In genomic region chr3:96707903-96708683, GRCm38 (mm10) we compare ENCODE assay signal across 8 mouse cellular contexts. TPM values are rescaled to one million over a fixed set of nuclear protein-coding genes. Genes with fewer than 3 reads are reported as not detected.
DNase-seq lines count a peak whose midpoint lies in the region; ATAC-seq and TF ChIP-seq lines count a peak whose summit lies in the region.

Gene Nudt17, minus strand, starts transcription at chr3:96708562.

- H3K9me3 ChIP-seq in embryonic facial prominence, embryonic 13.5 days, result no peaks in the 10 kb centered on the region
- no peaks in the 10 kb centered on the region for H3K9me3 ChIP-seq in limb, embryonic 14.5 days (ENCODE audit: control insufficient read depth, low read length)
- H3K9me3 ChIP-seq in midbrain, embryonic 16.5 days (replicated peaks; ENCODE audit: control insufficient read depth, low read length, poor library complexity, severe bottlenecking), result no peaks in the 10 kb centered on the region

- peak; percentile 65 for DNase-seq in 416B (ENCODE audit: low read depth)
- DNase-seq in adrenal gland, postnatal 36 days, result peak; percentile 88 to 94
- peak; percentile 78 for DNase-seq in heart, adult 8-10 months (ENCODE audit: low spot score)
- DNase-seq in kidney, adult 8-10 months, result peak; percentile 60 to 78
- DNase-seq in limb, embryonic 14.5 days (ENCODE audit: low spot score), result peak; percentile 81
- DNase-seq in spleen, adult 18-20 months, result peak; percentile 52 to 86

- TF ChIP-seq POLR2A in limb, embryonic 14.5 days (IDR thresholded peaks at IDR 0.05; ENCODE audit: borderline replicate concordance, extremely low read depth, insufficient read depth, insufficient read length), result 0 out of 2 replicates have a peak, but pooled peaks have one; percentile 29

- peak within 1 kb of the TSS; percentile 82 for H3K9ac ChIP-seq in embryonic facial prominence, embryonic 13.5 days
- H3K9ac ChIP-seq in limb, embryonic 14.5 days (ENCODE audit: low read depth, low read length, severe bottlenecking), result peak within 1 kb of the TSS; percentile 72
- peak within 1 kb of the TSS; percentile 71 for H3K9ac ChIP-seq in midbrain, embryonic 16.5 days (ENCODE audit: low read depth, low read length)

- H3K4me1 ChIP-seq in embryonic facial prominence, embryonic 13.5 days, result peaks cover 7% of the 10 kb centered on the region; the same call in 1 of the 2 replicates
- no peaks in the 10 kb centered on the region; the same call in 1 of the 2 replicates for H3K4me1 ChIP-seq in limb, embryonic 14.5 days (ENCODE audit: control insufficient read depth, insufficient read depth, low read length)
- H3K4me1 ChIP-seq in midbrain, embryonic 16.5 days (ENCODE audit: control insufficient read depth, insufficient read depth, low read length), result peaks cover 2% of the 10 kb centered on the region; the same call in 1 of the 2 replicates

- H3K27me3 ChIP-seq in embryonic facial prominence, embryonic 13.5 days, result peaks cover 5% of the 10 kb centered on the region; the same call in 1 of the 2 replicates
- H3K27me3 ChIP-seq in limb, embryonic 14.5 days (ENCODE audit: control insufficient read depth, insufficient read depth, low read length), result no peaks in the 10 kb centered on the region
- no peaks in the 10 kb centered on the region for H3K27me3 ChIP-seq in midbrain, embryonic 16.5 days (ENCODE audit: control insufficient read depth, insufficient read depth, low read depth, low read length)

- 5% methylated on average over 42 of the region's 42 CpGs for WGBS in embryonic facial prominence, embryonic 13.5 days
- 5% methylated on average over 40 of the region's 42 CpGs for WGBS in limb, embryonic 14.5 days
- WGBS in midbrain, embryonic 16.5 days, result 4% methylated on average over 42 of the region's 42 CpGs

- ATAC-seq in embryonic facial prominence, embryonic 13.5 days (ENCODE audit: insufficient number of reproducible peaks, insufficient read depth, low FRiP score, low TSS enrichment, low read depth), result peak; percentile 59; the same call in 1 of the 2 replicates
- peak; percentile 89 for ATAC-seq in limb, embryonic 14.5 days (ENCODE audit: low FRiP score, low read depth)
- peak; percentile 93 for ATAC-seq in midbrain, embryonic 16.5 days

- peak within 1 kb of the TSS; percentile 58 for H3K4me3 ChIP-seq in embryonic facial prominence, embryonic 13.5 days
- H3K4me3 ChIP-seq in limb, embryonic 14.5 days (replicated peaks; ENCODE audit: low read length), result peak within 1 kb of the TSS; percentile 51
- H3K4me3 ChIP-seq in midbrain, embryonic 16.5 days (ENCODE audit: low read depth, low read length), result peak within 1 kb of the TSS; percentile 45

- H3K4me2 ChIP-seq in embryonic facial prominence, embryonic 13.5 days, result peak within 1 kb of the TSS; percentile 93
- peak within 1 kb of the TSS; percentile 95 for H3K4me2 ChIP-seq in limb, embryonic 14.5 days (replicated peaks; ENCODE audit: low read depth, low read length, severe bottlenecking)
- H3K4me2 ChIP-seq in midbrain, embryonic 16.5 days (ENCODE audit: low read length), result peak within 1 kb of the TSS; percentile 74

- H3K36me3 ChIP-seq in embryonic facial prominence, embryonic 13.5 days, result peaks cover 62% of the 10 kb centered on the region
- peaks cover 56% of the 10 kb centered on the region for H3K36me3 ChIP-seq in limb, embryonic 14.5 days (ENCODE audit: control insufficient read depth, insufficient read depth, low read length)
- peaks cover 17% of the 10 kb centered on the region for H3K36me3 ChIP-seq in midbrain, embryonic 16.5 days (ENCODE audit: control insufficient read depth, insufficient read depth, low read length)

- H3K27ac ChIP-seq in embryonic facial prominence, embryonic 13.5 days, result no peak within 1 kb of the TSS; the same call in 1 of the 2 replicates
- no peak within 1 kb of the TSS for H3K27ac ChIP-seq in limb, embryonic 14.5 days (replicated peaks; ENCODE audit: low read depth, low read length)
- H3K27ac ChIP-seq in midbrain, embryonic 16.5 days (ENCODE audit: low read length), result no peak within 1 kb of the TSS

RNA-seq across cellular contexts. Expression of gene Nudt17, which starts in this region (rescaled TPM):
- total RNA-seq in adrenal gland, postnatal 36 days (2021), result under 1 TPM; 0.49 to 0.66 TPM
- 13.5 and 16.5 TPM in 2 replicates for polyA plus RNA-seq in embryonic facial prominence, embryonic 13.5 days (2015; fragmentation: Nextera tagmentation; extraction: Ambion mirVana)
- total RNA-seq in heart, adult 8-10 months (2022), result 1 to 10 TPM; 2.9 to 4.0 (median 3.2) TPM
- 8.3 and 9.8 TPM in 2 replicates for polyA plus RNA-seq in limb, embryonic 14.5 days (2012; rRNA removed)
- 13.5 and 14.6 TPM in 2 replicates for polyA plus RNA-seq in limb, embryonic 14.5 days (2014; fragmentation: Nextera tagmentation; extraction: Ambion mirVana)
- polyA plus RNA-seq in midbrain, embryonic 16.5 days (2015; fragmentation: Nextera tagmentation; extraction: Ambion mirVana), result 16.0 and 17.2 TPM in 2 replicates

Comparison
In these comparisons a context has a peak if more than half of its experiments do, and no peak if none do; other contexts are left out.
1. Peak in DNase-seq in adrenal gland, postnatal 36 days; RNA of the gene not detected or under 1 TPM.